Mouse (Mus musculus) C2C12 (cell line): ENCODE measurements around the gene Wfdc5.

ENCODE experiments used
- CEBPB ChIP-seq: IDR thresholded peaks from one replicate; pipeline ENCODE4 v1.6.1; 2011; ENCODE audit warnings: low read depth, mild to moderate bottlenecking, control low read depth, moderate library complexity
- CTCF ChIP-seq: IDR thresholded peaks from one replicate; pipeline ENCODE4 v1.5.1; 2011; ENCODE audit not compliant: control insufficient read depth, insufficient read depth, insufficient read length
- MAX ChIP-seq: IDR thresholded peaks from one replicate; pipeline ENCODE4 v1.6.1; 2011; ENCODE audit warnings: mild to moderate bottlenecking, control low read depth
- MYOD1 ChIP-seq: IDR thresholded peaks from one replicate; pipeline ENCODE4 v1.6.1; 2011; ENCODE audit warnings: low read depth; ENCODE audit not compliant: control insufficient read depth, insufficient read length
- USF1 ChIP-seq: IDR thresholded peaks from one replicate; pipeline ENCODE4 v1.6.1; 2011; ENCODE audit warnings: low read depth, mild to moderate bottlenecking, control low read depth, moderate library complexity

DNA sequence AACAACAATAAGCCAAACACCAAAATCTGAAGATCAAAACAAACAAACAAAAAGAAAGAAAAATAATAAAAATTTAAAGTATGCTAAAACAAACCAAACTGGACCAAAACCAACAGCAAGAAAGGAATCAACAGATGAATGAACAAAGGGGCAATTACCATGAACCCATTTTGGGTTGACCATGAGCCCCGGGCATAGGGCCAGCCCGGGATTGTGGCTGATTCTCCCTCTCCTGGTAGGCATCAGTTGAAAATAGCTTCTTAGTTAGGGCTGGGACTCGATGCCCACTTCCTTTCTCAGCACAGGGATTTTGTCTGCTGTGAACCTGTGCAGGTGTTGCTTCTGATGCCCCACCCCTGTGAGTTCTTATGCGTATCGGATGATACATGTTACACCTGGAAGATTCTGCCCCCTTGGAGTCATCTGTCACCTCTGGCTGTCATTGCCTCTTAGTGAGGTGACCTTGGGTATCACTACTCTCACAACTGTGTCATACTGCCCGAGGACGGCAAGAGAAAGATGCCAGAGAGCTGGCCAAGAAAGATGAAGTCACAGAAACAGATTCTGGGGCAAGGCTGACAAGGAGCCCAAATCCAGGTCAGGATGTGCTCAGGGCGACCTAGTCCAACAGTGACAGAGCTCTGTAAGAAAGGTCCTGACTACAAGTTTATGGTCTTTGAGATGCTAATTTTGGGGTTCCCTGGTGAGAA lies 46.0 kb upstream of the Wfdc5 start:
- TF ChIP-seq CTCF = no peak
- no peak for TF ChIP-seq MYOD1
- TF ChIP-seq CEBPB = no peak
- no peak for TF ChIP-seq MAX
- TF ChIP-seq USF1 = no peak
